Mouse (Mus musculus) bone marrow macrophage, adult 2 months (primary cell): ENCODE data around the gene 4933430I17Rik.

ENCODE experiments used
- CTCF ChIP-seq: IDR thresholded peaks from 2 replicates; pipeline ENCODE4 v1.5.1; 2012; ENCODE audit warnings: low read depth, mild to moderate bottlenecking, low read length, moderate library complexity
- POLR2A ChIP-seq: IDR thresholded peaks from 2 replicates; pipeline ENCODE4 v1.6.1; 2012; ENCODE audit warnings: mild to moderate bottlenecking, low read depth, low read length, borderline replicate concordance

GRCm38 (mm10) chr4:62500799-62501198 is 24.4 kb upstream of the 4933430I17Rik start:
- no peak for TF ChIP-seq CTCF
- TF ChIP-seq POLR2A = no peak
